Mouse (Mus musculus) heart, embryonic 13.5 days (tissue): Measurements from ENCODE around the gene Tnfaip2. TPM values are rescaled to one million over a fixed set of nuclear protein-coding genes. Genes with fewer than 3 reads are reported as not detected.

Experiments
- ATAC-seq: fragments of 200-750 bp; cut with Nextera tagmentation; 2 replicates; pipeline ENCODE4 v1.8.0; 2017; ENCODE audit warnings: moderate TSS enrichment; ENCODE audit not compliant: insufficient number of reproducible peaks, low FRiP score, low TSS enrichment; ENCODE audit errors: extremely low read depth
- H3K27ac ChIP-seq: fragments of 300-500 bp; sonication (generic); replicated peaks from 2 replicates; pipeline ENCODE4 v1.5.1; 2015; ENCODE audit warnings: moderate library complexity, mild to moderate bottlenecking, inconsistent platforms
- H3K27me3 ChIP-seq: fragments of 300-500 bp; sonication (generic); replicated peaks from 2 replicates; pipeline ENCODE4 v1.6.1; 2015; ENCODE audit warnings: mild to moderate bottlenecking, inconsistent platforms
- H3K36me3 ChIP-seq: fragments of 300-500 bp; sonication (generic); 2 replicates; pipeline ENCODE4 v1.6.1; 2015; ENCODE audit warnings: mild to moderate bottlenecking, inconsistent platforms
- H3K4me1 ChIP-seq: fragments of 300-500 bp; sonication (generic); 2 replicates; pipeline ENCODE4 v1.6.1; 2015; ENCODE audit warnings: inconsistent platforms
- H3K4me2 ChIP-seq: fragments of 300-500 bp; sonication (generic); 2 replicates; pipeline ENCODE4 v1.6.1; 2015; ENCODE audit warnings: inconsistent platforms, mild to moderate bottlenecking, moderate library complexity
- H3K4me3 ChIP-seq: fragments of 300-500 bp; sonication (generic); 2 replicates; pipeline ENCODE4 v1.5.1; 2015; ENCODE audit warnings: moderate library complexity, mild to moderate bottlenecking, inconsistent platforms
- H3K9ac ChIP-seq: fragments of 300-500 bp; sonication (generic); 2 replicates; pipeline ENCODE4 v1.6.1; 2015; ENCODE audit warnings: inconsistent platforms, mild to moderate bottlenecking, moderate library complexity
- H3K9me3 ChIP-seq: fragments of 300-500 bp; sonication (generic); 2 replicates; pipeline ENCODE4 v1.6.1; 2016; ENCODE audit warnings: inconsistent platforms
- WGBS: fragments of 180-500 bp; shearing (Covaris S2); methylation state at CpG from one replicate; pipeline ENCODE4 v1.1.7; 2015; ENCODE audit warnings: mixed read lengths; 5-methylcytosine and 5-hydroxymethylcytosine counted together
- polyA plus RNA-seq: library from polyadenylated mRNA; unstranded; fragments of >200 nt; fragmentation: Nextera tagmentation; extraction: Ambion mirVana; gene quantifications from 2 replicates; pipeline ENCODE4 v1.2.1, GENCODE M21; 2015

The Tnfaip2 gene
- polyA plus RNA-seq, 1 experiment from 2014 or later, result 6.0 TPM

DNA sequence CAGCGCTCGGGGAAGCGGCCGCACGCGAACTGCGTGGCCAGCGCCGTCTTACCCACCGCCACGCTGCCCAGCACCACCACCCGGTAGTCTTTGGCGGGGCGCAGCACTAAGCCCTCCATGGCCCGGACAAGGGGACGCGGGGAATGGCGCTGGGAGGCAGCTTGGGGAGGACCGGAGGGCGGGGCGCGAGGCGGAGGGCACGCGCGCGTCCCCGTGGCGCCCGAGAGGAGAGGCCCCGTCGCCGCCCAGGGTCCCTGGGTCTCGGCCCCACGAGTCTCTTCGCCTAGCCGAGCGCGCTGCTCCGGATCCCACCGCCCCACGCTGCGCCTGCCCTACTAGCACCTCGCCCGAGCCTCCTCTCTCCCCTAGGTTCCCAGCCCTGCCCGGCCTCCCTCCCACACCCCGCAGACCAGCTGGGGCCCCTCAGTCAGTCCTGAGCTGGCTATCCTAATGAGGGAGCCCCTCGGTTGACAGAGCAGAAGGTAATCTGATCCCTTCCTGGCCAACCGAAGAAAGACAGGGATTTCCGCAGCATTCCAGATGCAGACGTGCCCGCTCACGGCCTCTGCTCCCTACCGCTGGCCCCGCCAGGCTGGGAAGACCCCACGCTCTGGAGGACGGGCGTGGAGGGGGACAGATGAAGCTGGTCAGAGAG, 43.5 kb downstream of the Tnfaip2 start, which contains the start of gene Gm266:
Gene Gm266, minus strand, starts transcription at position 172 of the 655 bp plus-strand sequence.
- Histone ChIP-seq H3K9ac (peak within 1 kb of the TSS; percentile 75), H3K27ac (no peak within 1 kb of the TSS), H3K4me3 (peak within 1 kb of the TSS; percentile 61), H3K9me3 (no peaks in the 10 kb centered on the region), H3K27me3 (peaks cover 84% of the 10 kb centered on the region), H3K4me2 (peak within 1 kb of the TSS; percentile 89), H3K36me3 (no peaks in the 10 kb centered on the region), H3K4me1 (peaks cover 20% of the 10 kb centered on the region)
- peak; percentile 54; the same call in 1 of the 2 replicates for ATAC-seq
- WGBS, result under 1% methylated on average over 52 of the region's 58 CpGs

DNA sequence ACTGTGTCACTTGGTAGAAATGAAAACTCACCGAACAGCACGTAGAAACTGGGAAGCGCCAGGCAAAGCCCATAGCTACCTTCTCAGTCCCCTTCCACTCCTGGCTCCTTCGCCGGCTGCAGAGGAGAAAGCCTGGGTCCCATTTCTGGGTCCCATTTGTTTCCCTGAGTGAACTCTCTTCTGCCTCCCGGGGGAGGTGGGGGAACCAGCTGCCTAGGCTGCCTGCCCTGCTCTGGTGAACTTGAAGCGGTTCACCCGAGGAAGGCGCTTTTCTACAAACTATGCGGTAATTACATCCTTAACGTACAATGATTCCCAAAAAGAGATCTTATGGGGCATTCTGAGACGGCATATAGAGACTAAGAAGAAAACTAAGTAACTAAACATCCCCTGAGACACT, 44.2 kb downstream of the Tnfaip2 start:
- Histone ChIP-seq H3K27me3 (peaks cover 91% of the 10 kb centered on the region), H3K4me3 (peak overlapping the region; percentile 61), H3K9me3 (no peaks in the 10 kb centered on the region), H3K4me2 (peak overlapping the region; percentile 89), H3K4me1 (peaks cover 18% of the 10 kb centered on the region), H3K9ac (peak overlapping the region; percentile 75; the same call in 1 of the 2 replicates), H3K27ac (no peak overlapping the region), H3K36me3 (no peaks in the 10 kb centered on the region)
- no peak for ATAC-seq
- 10% methylated on average over 12 of the region's 12 CpGs for WGBS

DNA sequence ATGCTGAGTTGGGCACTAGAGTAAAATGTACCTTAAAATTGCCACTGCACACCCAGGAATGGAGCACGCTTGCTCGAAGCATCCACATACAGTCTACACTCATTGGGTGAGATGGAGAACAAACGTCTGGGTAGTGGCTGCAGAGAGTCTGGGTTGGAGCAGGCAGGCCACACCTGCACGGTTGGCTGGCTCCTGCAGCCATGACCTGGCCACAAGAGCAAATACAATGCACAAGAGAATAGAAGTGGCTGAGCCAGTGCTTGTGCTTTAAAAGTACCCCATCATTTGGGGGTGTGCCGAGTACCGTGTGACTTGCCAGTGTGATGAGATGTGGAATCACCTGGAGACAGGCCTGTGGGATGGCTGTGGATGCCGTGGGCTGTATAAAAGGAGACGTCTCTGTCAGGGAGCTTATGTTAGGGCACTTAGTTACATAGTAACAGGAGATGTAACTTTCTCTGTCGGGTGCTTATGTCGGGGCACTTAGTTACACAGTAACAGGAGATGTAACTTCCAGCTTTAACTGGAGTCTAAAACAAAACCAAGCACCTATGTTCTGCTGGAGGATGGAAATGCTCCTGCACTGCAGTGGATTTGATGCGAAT, 47.1 kb downstream of the Tnfaip2 start:
- Histone ChIP-seq H3K27me3 (peaks cover 69% of the 10 kb centered on the region), H3K36me3 (no peaks in the 10 kb centered on the region), H3K27ac (no peak overlapping the region), H3K9me3 (no peaks in the 10 kb centered on the region), H3K9ac (no peak overlapping the region), H3K4me2 (no peak overlapping the region), H3K4me3 (no peak overlapping the region), H3K4me1 (peaks cover 17% of the 10 kb centered on the region)
- 70% methylated on average over 11 of the region's 11 CpGs for WGBS
- ATAC-seq, result no peak

DNA sequence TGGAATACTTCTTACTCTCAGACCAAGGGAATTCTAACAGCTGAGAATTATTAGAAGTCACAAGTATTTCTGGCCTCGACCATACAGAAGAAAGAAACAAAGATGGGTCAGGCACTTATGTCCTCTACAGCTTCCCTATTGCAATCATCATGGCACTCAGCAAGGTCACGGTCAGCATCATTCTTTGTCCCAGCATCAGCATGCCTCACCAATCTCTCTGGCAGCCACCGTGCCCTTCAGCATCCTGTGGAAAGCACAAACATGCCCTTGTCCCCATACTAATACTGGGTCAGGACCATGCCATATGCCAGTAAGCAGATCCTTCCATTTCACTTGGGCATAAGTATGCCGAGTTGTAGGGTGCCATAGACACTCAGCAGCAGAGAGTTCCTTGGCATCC, 52.7 kb downstream of the Tnfaip2 start:
- H3K36me3 ChIP-seq, result no peaks in the 10 kb centered on the region
- 51% methylated on average over 4 of the region's 4 CpGs for WGBS

DNA sequence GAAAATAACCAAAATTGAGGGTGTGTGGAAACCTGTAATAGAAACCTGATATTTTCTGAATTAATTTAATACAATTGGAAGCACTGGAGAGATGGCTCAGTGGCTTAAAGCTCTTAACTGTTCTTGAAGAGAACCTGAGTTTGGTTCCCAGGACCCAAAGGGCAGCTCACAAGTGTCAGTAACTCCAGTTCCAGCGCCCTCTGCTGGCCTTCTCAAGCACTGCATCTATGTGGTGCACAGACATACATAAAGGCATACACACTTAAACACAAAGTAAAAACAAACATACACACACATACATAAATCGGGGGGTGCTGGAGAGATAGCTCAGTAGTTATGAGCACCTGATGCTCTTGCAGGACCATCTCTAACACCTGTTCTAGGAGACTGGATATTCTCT, 54.8 kb downstream of the Tnfaip2 start:
- Histone ChIP-seq H3K27ac (no peak overlapping the region), H3K4me1 (no peaks in the 10 kb centered on the region), H3K4me2 (no peak overlapping the region), H3K9ac (no peak overlapping the region), H3K36me3 (no peaks in the 10 kb centered on the region), H3K27me3 (peaks cover 12% of the 10 kb centered on the region; the same call in 1 of the 2 replicates), H3K9me3 (no peaks in the 10 kb centered on the region), H3K4me3 (no peak overlapping the region)
- ATAC-seq, result no peak
- 49% methylated on average over 2 of the region's 2 CpGs for WGBS

More for the DNA sequence above, 52.7 kb downstream of the Tnfaip2 start:
- Histone ChIP-seq H3K27me3 (peaks cover 25% of the 10 kb centered on the region), H3K4me1 (no peaks in the 10 kb centered on the region), H3K9me3 (no peaks in the 10 kb centered on the region), H3K9ac (no peak overlapping the region), H3K4me3 (no peak overlapping the region), H3K27ac (no peak overlapping the region), H3K4me2 (no peak overlapping the region)
- no peak for ATAC-seq

DNA sequence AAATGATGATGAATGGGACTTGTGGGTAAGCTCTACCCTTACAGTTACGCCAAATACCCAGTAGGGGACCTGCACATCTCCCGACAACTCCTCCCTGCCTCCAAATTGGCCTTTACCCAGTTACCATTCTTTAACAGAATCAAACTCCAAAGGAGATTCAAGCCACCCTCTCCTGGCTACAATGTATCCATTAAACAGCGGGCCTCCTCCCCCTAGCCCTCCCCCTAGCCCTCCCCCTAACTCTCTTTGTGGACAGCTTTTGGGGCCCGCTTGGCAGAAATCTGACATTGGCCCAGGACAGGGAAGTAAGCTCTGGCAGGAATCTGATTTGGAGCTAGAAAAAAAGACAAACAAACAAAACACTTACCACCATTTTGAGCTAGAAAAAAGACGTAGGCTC, 57.3 kb downstream of the Tnfaip2 start:
- ATAC-seq, result no peak
- WGBS, result 59% methylated on average over 5 of the region's 5 CpGs
- no peak overlapping the region for H3K27ac ChIP-seq

DNA sequence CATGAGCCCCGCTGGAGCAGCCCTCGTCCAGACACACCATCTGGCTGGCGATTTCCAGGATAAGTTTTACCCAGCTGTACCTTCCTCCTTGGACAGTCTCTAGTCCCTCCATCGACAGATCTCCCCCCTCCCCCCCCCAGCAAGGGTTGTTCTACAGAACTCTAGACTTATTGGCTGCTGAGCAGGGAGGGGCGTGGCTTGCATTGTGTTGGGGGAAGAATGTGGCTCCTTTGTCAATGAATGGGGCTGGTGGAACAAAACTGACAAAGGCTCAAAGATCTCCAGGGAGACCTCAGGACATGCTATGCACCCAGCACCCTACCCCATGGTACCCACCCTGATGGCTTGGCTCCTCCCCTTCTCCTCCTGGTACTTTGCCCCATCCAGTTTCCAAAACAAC, 58.5 kb downstream of the Tnfaip2 start:
- H3K9ac ChIP-seq, result no peak overlapping the region
- no peak overlapping the region for H3K4me3 ChIP-seq
- H3K4me2 ChIP-seq, result no peak overlapping the region
- 0 out of 2 replicates have a peak, but pooled peaks cover 4% of the 10 kb centered on the region for H3K4me1 ChIP-seq
- 30% methylated on average over 5 of the region's 5 CpGs for WGBS
- no peak overlapping the region for H3K27ac ChIP-seq
- no peak for ATAC-seq
- H3K36me3 ChIP-seq, result no peaks in the 10 kb centered on the region
- no peaks in the 10 kb centered on the region for H3K9me3 ChIP-seq
- peaks cover 23% of the 10 kb centered on the region for H3K27me3 ChIP-seq

More for the DNA sequence above, 57.3 kb downstream of the Tnfaip2 start:
- Histone ChIP-seq H3K4me1 (0 out of 2 replicates have a peak, but pooled peaks cover 1% of the 10 kb centered on the region), H3K27me3 (peaks cover 25% of the 10 kb centered on the region), H3K4me3 (no peak overlapping the region), H3K36me3 (no peaks in the 10 kb centered on the region), H3K9ac (no peak overlapping the region), H3K9me3 (no peaks in the 10 kb centered on the region), H3K4me2 (no peak overlapping the region)

DNA sequence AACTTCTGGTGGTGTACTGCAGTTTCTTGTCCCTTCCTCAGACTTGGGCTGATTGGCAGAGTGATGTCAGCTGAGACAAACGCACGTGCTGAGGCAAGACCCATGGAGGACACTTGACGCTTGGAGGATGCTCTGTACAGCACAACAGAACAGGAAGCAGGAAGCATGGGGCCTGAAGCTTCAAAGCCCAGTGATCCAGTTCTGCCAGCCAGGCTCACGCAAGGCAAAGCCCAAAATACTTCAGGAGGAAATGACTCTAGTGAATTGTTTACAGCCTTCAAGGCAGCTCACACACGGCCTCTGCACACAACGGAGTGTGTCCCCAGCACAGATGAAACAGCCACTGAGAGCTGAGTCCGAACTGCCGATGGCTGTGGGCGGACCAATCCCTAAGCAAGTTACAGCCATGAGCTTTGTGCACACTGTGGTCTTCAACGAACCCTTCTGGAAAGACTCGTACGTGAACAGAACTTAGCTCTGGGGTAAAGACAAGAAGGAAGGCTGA, 60.8 kb downstream of the Tnfaip2 start:
- H3K4me1 ChIP-seq, result 0 out of 2 replicates have a peak, but pooled peaks cover 4% of the 10 kb centered on the region
- no peak overlapping the region for H3K27ac ChIP-seq
- peaks cover 22% of the 10 kb centered on the region for H3K27me3 ChIP-seq
- H3K4me3 ChIP-seq, result no peak overlapping the region
- no peak overlapping the region for H3K9ac ChIP-seq
- H3K36me3 ChIP-seq, result no peaks in the 10 kb centered on the region
- H3K9me3 ChIP-seq, result no peaks in the 10 kb centered on the region
- no peak overlapping the region for H3K4me2 ChIP-seq
- no peak for ATAC-seq
- WGBS, result 72% methylated on average over 12 of the region's 12 CpGs

DNA sequence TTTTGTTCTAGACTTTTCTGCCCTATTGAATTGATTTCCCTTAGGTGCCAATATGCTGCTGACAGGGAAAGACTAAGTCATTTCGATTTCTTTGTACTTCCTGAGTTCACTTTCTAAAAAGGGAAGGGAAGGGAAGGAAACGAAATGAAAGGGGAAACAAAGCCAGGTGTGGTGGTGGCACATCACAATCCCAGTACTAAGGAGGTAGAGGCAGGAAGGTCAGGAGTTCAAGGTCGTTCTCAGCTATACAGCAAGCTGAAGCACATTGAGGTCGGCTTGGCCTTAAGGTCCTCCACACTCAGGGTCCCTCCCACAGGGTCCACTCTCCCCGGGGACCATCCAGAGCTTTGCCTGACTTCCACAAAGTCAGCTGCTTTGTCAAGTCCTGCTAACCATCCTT, 61.3 kb downstream of the Tnfaip2 start:
- no peaks in the 10 kb centered on the region for H3K9me3 ChIP-seq
- 0 out of 2 replicates have a peak, but pooled peaks cover 4% of the 10 kb centered on the region for H3K4me1 ChIP-seq
- WGBS, result 62% methylated on average over 5 of the region's 5 CpGs
- no peak for ATAC-seq
- H3K4me3 ChIP-seq, result no peak overlapping the region
- no peak overlapping the region for H3K27ac ChIP-seq
- no peak overlapping the region for H3K4me2 ChIP-seq
- peaks cover 22% of the 10 kb centered on the region for H3K27me3 ChIP-seq
- no peaks in the 10 kb centered on the region for H3K36me3 ChIP-seq
- H3K9ac ChIP-seq, result no peak overlapping the region
